Mouse (Mus musculus): ENCODE results near the gene Hoxc9. TPM values are rescaled to one million over a fixed set of nuclear protein-coding genes. Genes with fewer than 3 reads are reported as not detected.

Gene Hoxc9
- polyA plus RNA-seq, 1 experiment = 5.5 TPM

GRCm38 (mm10) chr15:102948842-102949241, 27.4 kb upstream of the Hoxc9 start:
- TF ChIP-seq POLR2A (IDR thresholded peaks at IDR 0.05; ENCODE audit: low read depth, low read length) (no peak), CTCF (conservative IDR thresholded peaks at IDR 0.05; ENCODE audit: insufficient read depth, insufficient read length, low read depth, low read length) (no peak)
- Histone ChIP-seq H3K36me3 (ENCODE audit: control insufficient read depth, insufficient read depth, low read length) (no peaks in the 10 kb centered on the region), H3K27ac (ENCODE audit: insufficient read depth, low read depth, low read length) (no peak overlapping the region), H3K4me3 (ENCODE audit: insufficient read depth, low read depth, low read length) (no peak overlapping the region), H3K27me3 (replicated peaks; ENCODE audit: control insufficient read depth, insufficient read depth, low read length) (peaks cover 5% of the 10 kb centered on the region), H3K4me1 (ENCODE audit: control insufficient read depth, insufficient read depth, low read length) (no peaks in the 10 kb centered on the region)
- DNase-seq = no peak
- WGBS = 45% methylated on average over 2 of the region's 2 CpGs

- DNase-seq = no peak
- Histone ChIP-seq H3K36me3 (ENCODE audit: control insufficient read depth, insufficient read depth, low read length) (no peaks in the 10 kb centered on the region), H3K27ac (ENCODE audit: insufficient read depth, low read depth, low read length) (no peak overlapping the region), H3K4me1 (ENCODE audit: control insufficient read depth, insufficient read depth, low read length) (no peaks in the 10 kb centered on the region), H3K4me3 (ENCODE audit: insufficient read depth, low read depth, low read length) (no peak overlapping the region), H3K27me3 (replicated peaks; ENCODE audit: control insufficient read depth, insufficient read depth, low read length) (peaks cover 5% of the 10 kb centered on the region)
- no peak for TF ChIP-seq CTCF (conservative IDR thresholded peaks at IDR 0.05; ENCODE audit: insufficient read depth, insufficient read length, low read depth, low read length)
- no peak for TF ChIP-seq POLR2A (IDR thresholded peaks at IDR 0.05; ENCODE audit: low read depth, low read length)
- 18% methylated on average over 20 of the region's 20 CpGs for WGBS
Measured at GRCm38 (mm10) chr15:102949696-102950095, 26.5 kb upstream of the Hoxc9 start.

GRCm38 (mm10) chr15:102950877-102951276, 25.4 kb upstream of the Hoxc9 start:
- Histone ChIP-seq H3K36me3 (ENCODE audit: control insufficient read depth, insufficient read depth, low read length) (no peaks in the 10 kb centered on the region), H3K27me3 (replicated peaks; ENCODE audit: control insufficient read depth, insufficient read depth, low read length) (peaks cover 10% of the 10 kb centered on the region), H3K27ac (ENCODE audit: insufficient read depth, low read depth, low read length) (no peak overlapping the region), H3K4me1 (ENCODE audit: control insufficient read depth, insufficient read depth, low read length) (no peaks in the 10 kb centered on the region), H3K4me3 (ENCODE audit: insufficient read depth, low read depth, low read length) (no peak overlapping the region)
- WGBS = 45% methylated on average over 2 of the region's 2 CpGs
- no peak for DNase-seq
- no peak for TF ChIP-seq CTCF (conservative IDR thresholded peaks at IDR 0.05; ENCODE audit: insufficient read depth, insufficient read length, low read depth, low read length)
- no peak for TF ChIP-seq POLR2A (IDR thresholded peaks at IDR 0.05; ENCODE audit: low read depth, low read length)

GRCm38 (mm10) chr15:102953561-102953960, 22.7 kb upstream of the Hoxc9 start:
- no peaks in the 10 kb centered on the region for H3K4me1 ChIP-seq (ENCODE audit: control insufficient read depth, insufficient read depth, low read length)
- no peaks in the 10 kb centered on the region for H3K36me3 ChIP-seq (ENCODE audit: control insufficient read depth, insufficient read depth, low read length)
- peaks cover 12% of the 10 kb centered on the region for H3K27me3 ChIP-seq (replicated peaks; ENCODE audit: control insufficient read depth, insufficient read depth, low read length)
- no peak overlapping the region for H3K4me3 ChIP-seq (ENCODE audit: insufficient read depth, low read depth, low read length)
- WGBS = 65% methylated on average over 6 of the region's 6 CpGs
- no peak for TF ChIP-seq CTCF (conservative IDR thresholded peaks at IDR 0.05; ENCODE audit: insufficient read depth, insufficient read length, low read depth, low read length)
- TF ChIP-seq POLR2A (IDR thresholded peaks at IDR 0.05; ENCODE audit: low read depth, low read length) = no peak
- no peak for DNase-seq
- H3K27ac ChIP-seq (ENCODE audit: insufficient read depth, low read depth, low read length) = no peak overlapping the region

GRCm38 (mm10) chr15:102954192-102955006, 21.8 kb upstream of the Hoxc9 start, which contains the start of gene Hoxc11:
TSS of gene Hoxc11 (plus strand) at chr15:102954427.
- Histone ChIP-seq H3K27me3 (replicated peaks; ENCODE audit: control insufficient read depth, insufficient read depth, low read length) (peaks cover 11% of the 10 kb centered on the region), H3K4me1 (ENCODE audit: control insufficient read depth, insufficient read depth, low read length) (no peaks in the 10 kb centered on the region), H3K36me3 (ENCODE audit: control insufficient read depth, insufficient read depth, low read length) (no peaks in the 10 kb centered on the region), H3K4me3 (ENCODE audit: insufficient read depth, low read depth, low read length) (peak within 1 kb of the TSS; percentile 48), H3K27ac (ENCODE audit: insufficient read depth, low read depth, low read length) (no peak within 1 kb of the TSS)
- no peak for TF ChIP-seq POLR2A (IDR thresholded peaks at IDR 0.05; ENCODE audit: low read depth, low read length)
- no peak for TF ChIP-seq CTCF (conservative IDR thresholded peaks at IDR 0.05; ENCODE audit: insufficient read depth, insufficient read length, low read depth, low read length)
- DNase-seq = peak; percentile 38
- WGBS = 6% methylated on average over 57 of the region's 57 CpGs

- no peaks in the 10 kb centered on the region for H3K4me1 ChIP-seq (ENCODE audit: control insufficient read depth, insufficient read depth, low read length)
- peak overlapping the region; percentile 48; the same call in 1 of the 2 replicates for H3K4me3 ChIP-seq (ENCODE audit: insufficient read depth, low read depth, low read length)
- whole genome bisulfite sequencing = 2% methylated on average over 28 of the region's 28 CpGs
- DNase-seq = peak; percentile 25
- no peaks in the 10 kb centered on the region for H3K36me3 ChIP-seq (ENCODE audit: control insufficient read depth, insufficient read depth, low read length)
- H3K27ac ChIP-seq (ENCODE audit: insufficient read depth, low read depth, low read length) = no peak overlapping the region
- no peak for TF ChIP-seq POLR2A (IDR thresholded peaks at IDR 0.05; ENCODE audit: low read depth, low read length)
- TF ChIP-seq CTCF (conservative IDR thresholded peaks at IDR 0.05; ENCODE audit: insufficient read depth, insufficient read length, low read depth, low read length) = no peak
- peaks cover 11% of the 10 kb centered on the region for H3K27me3 ChIP-seq (replicated peaks; ENCODE audit: control insufficient read depth, insufficient read depth, low read length)
Measured at GRCm38 (mm10) chr15:102955007-102955382, 21.2 kb upstream of the Hoxc9 start.

GRCm38 (mm10) chr15:102955833-102956640, 20.2 kb upstream of the Hoxc9 start:
- DNase-seq = peak; percentile 38
- Histone ChIP-seq H3K4me3 (ENCODE audit: insufficient read depth, low read depth, low read length) (peak overlapping the region; percentile 61), H3K4me1 (ENCODE audit: control insufficient read depth, insufficient read depth, low read length) (no peaks in the 10 kb centered on the region), H3K27me3 (replicated peaks; ENCODE audit: control insufficient read depth, insufficient read depth, low read length) (peaks cover 11% of the 10 kb centered on the region), H3K36me3 (ENCODE audit: control insufficient read depth, insufficient read depth, low read length) (no peaks in the 10 kb centered on the region), H3K27ac (ENCODE audit: insufficient read depth, low read depth, low read length) (peak overlapping the region; percentile 76)
- WGBS = 22% methylated on average over 40 of the region's 40 CpGs
- TF ChIP-seq CTCF (conservative IDR thresholded peaks at IDR 0.05; ENCODE audit: insufficient read depth, insufficient read length, low read depth, low read length) (no peak), POLR2A (IDR thresholded peaks at IDR 0.05; ENCODE audit: low read depth, low read length) (no peak)
